Mouse (Mus musculus): ENCODE data around the gene Ltf.

Gene Ltf

DNA sequence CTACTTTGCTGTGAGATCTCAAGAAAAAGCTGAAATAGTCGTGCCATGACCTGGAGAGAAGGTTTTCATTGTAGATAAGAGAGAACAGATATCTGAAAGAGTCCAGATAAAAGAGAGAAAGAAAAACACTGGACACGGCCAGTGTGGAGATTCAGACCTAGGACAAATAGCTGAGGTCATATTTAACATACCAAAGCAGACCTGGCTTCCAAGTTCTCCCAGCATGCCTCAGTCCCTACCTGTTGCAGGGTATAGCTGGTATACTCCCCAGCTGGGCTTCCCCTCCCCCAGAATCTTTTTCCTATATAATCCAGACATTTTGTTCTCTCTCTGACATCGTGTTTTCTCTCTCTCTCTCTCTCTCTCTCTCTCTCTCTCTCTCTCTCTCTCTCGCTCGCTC is 68.9 kb downstream of the Ltf start:
- DNase-seq (ENCODE audit: low spot score in 2 of 2), result no peak

DNA sequence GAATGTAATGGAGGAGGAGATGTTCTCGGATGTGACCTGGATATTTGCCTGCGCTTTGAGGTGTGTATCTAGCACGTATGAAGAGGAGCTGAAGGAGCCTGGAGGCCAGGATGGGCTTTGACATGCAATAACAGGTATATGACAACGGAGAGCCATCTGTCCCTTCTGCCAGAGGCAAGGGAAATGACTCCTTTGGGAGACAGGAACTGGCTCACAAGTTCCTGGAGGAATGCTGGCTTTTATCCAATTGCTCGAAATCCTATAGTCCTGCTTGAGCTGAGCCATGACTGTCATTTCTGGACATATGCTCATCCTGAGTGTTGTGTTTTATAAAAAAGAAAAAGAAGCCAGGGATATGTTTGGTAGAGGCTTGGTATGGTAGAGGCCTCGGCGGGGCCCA is 69.8 kb downstream of the Ltf start:
- no peak for DNase-seq (ENCODE audit: low spot score in 2 of 2)

Measured in right cerebral cortex, postnatal 36 days (tissue).